Mouse (Mus musculus): ENCODE measurements at regions not wholly inside any gene's neighbourhood (a gene's known extent, or its start where the extent isn't known, plus 50 kb on each side); places are given as distances from the start of the nearest gene placed in this dataset.

DNA sequence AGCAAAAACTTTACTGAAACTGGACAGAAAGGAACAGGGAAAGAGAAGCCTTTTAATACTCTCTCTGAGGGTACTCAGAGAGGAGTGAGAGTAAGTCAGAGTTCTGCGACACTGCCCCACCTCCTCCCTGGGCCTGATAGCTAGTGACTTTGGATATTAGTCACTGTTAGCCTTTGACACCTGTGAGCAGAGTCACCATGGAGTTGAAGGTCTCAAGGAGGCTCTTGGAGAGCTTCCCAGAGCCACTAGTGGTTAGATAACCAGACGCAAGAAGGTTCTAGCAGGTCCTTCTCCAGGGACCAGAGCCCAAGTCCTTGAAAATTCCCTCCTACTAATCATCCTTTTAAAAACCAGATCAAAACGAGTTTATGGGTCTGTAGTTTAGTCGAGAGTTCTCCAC is 94.3 kb downstream of the Brms1l start:
- ATAC-seq: no peak
- Histone ChIP-seq H3K4me1 (ENCODE audit: control insufficient read depth, insufficient read depth, low read length) (peaks cover 15% of the 10 kb centered on the region; the same call in 1 of the 2 replicates), H3K4me2 (ENCODE audit: low read length) (no peak overlapping the region), H3K36me3 (ENCODE audit: control insufficient read depth, insufficient read depth, low read length) (no peaks in the 10 kb centered on the region), H3K9ac (ENCODE audit: low read length) (no peak overlapping the region), H3K27ac (ENCODE audit: low read depth, low read length) (no peak overlapping the region), H3K27me3 (replicated peaks; ENCODE audit: control insufficient read depth, insufficient read depth, low read length) (0 out of 2 replicates have a peak, but pooled peaks cover 4% of the 10 kb centered on the region), H3K4me3 (ENCODE audit: low read depth, low read length) (no peak overlapping the region), H3K9me3 (replicated peaks; ENCODE audit: control insufficient read depth, low read length) (no peaks in the 10 kb centered on the region)
- 85% methylated on average over 4 of the region's 4 CpGs for WGBS
- no peak for DNase-seq (ENCODE audit: low spot score)

DNA sequence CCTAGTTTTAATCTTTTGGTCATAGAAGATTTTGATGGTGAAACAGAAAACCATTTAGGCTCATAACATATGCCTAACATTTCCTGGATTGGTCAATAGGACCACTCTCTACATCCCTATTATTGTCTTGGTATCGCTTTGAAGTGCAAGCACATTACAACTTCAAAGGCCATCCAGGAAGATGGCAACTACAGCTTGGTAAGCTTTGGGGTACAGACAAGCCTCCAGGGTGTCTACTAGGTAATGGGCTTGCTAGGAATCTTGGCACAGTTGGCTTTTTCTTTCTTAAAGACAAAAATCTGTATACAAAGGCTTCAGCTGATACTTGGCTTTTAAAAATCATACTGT is 90.8 kb downstream of the Brms1l start:
- H3K4me3 ChIP-seq (ENCODE audit: low read depth, low read length): no peak overlapping the region
- 35% methylated on average over 1 of the region's 1 CpGs for WGBS
- H3K9ac ChIP-seq (ENCODE audit: low read length): no peak overlapping the region
- no peak overlapping the region for H3K27ac ChIP-seq (ENCODE audit: low read depth, low read length)
- DNase-seq (ENCODE audit: low spot score): no peak
- H3K4me2 ChIP-seq (ENCODE audit: low read length): no peak overlapping the region
- no peaks in the 10 kb centered on the region for H3K9me3 ChIP-seq (replicated peaks; ENCODE audit: control insufficient read depth, low read length)
- H3K27me3 ChIP-seq (replicated peaks; ENCODE audit: control insufficient read depth, insufficient read depth, low read length): no peaks in the 10 kb centered on the region
- H3K4me1 ChIP-seq (ENCODE audit: control insufficient read depth, insufficient read depth, low read length): peaks cover 15% of the 10 kb centered on the region; the same call in 1 of the 2 replicates
- H3K36me3 ChIP-seq (ENCODE audit: control insufficient read depth, insufficient read depth, low read length): no peaks in the 10 kb centered on the region
- peak; percentile 15; the same call in 1 of the 2 replicates for ATAC-seq

- Histone ChIP-seq H3K4me2 (ENCODE audit: low read length) (no peak overlapping the region), H3K9ac (ENCODE audit: low read length) (no peak overlapping the region), H3K27ac (ENCODE audit: low read depth, low read length) (no peak overlapping the region), H3K4me1 (ENCODE audit: control insufficient read depth, insufficient read depth, low read length) (peaks cover 15% of the 10 kb centered on the region; the same call in 1 of the 2 replicates), H3K4me3 (ENCODE audit: low read depth, low read length) (no peak overlapping the region), H3K36me3 (ENCODE audit: control insufficient read depth, insufficient read depth, low read length) (no peaks in the 10 kb centered on the region), H3K27me3 (replicated peaks; ENCODE audit: control insufficient read depth, insufficient read depth, low read length) (no peaks in the 10 kb centered on the region), H3K9me3 (replicated peaks; ENCODE audit: control insufficient read depth, low read length) (no peaks in the 10 kb centered on the region)
- DNase-seq (ENCODE audit: low spot score) (peak; percentile 73), ATAC-seq (peak; percentile 72)
- WGBS: 10% methylated on average over 2 of the region's 2 CpGs
Observed at GRCm38 (mm10) chr12:55926276-55926973, 90.3 kb downstream of the Brms1l start.

All from forebrain, embryonic 14.5 days (tissue).